Mouse (Mus musculus) CH12.LX (cell line): ENCODE data around the gene Gm32742. TPM values are rescaled to one million over a fixed set of nuclear protein-coding genes. Genes with fewer than 3 reads are reported as not detected.

ENCODE experiments used
- DNase-seq: peaks from one replicate; pipeline ENCODE4 v3.0.0-alpha.2; 2013; ENCODE audit errors: extremely low read depth
- H3K27ac ChIP-seq: 2 replicates; pipeline ENCODE4 v1.5.1; 2012; ENCODE audit warnings: low read depth, mild to moderate bottlenecking, control low read depth, moderate library complexity; ENCODE audit not compliant: insufficient read depth
- H3K27me3 ChIP-seq: replicated peaks from 2 replicates; pipeline ENCODE3; 2012; ENCODE audit warnings: inconsistent platforms
- H3K36me3 ChIP-seq, 2 experiments: replicated peaks in 1 of 2; 2 replicates each; pipeline versions ENCODE3 to v1.6.1; 2012; ENCODE audit warnings: inconsistent platforms in 1 of 2, low read length in 1 of 2, mild to moderate bottlenecking in 1 of 2, mixed read lengths in 1 of 2, moderate library complexity in 1 of 2; ENCODE audit not compliant: control insufficient read depth in 1 of 2, insufficient read depth in 1 of 2
- H3K4me1 ChIP-seq, 2 experiments: 2 replicates each; pipeline ENCODE4 v1.6.1; 2012; ENCODE audit warnings: inconsistent platforms in 1 of 2, moderate library complexity in 1 of 2; ENCODE audit not compliant: insufficient read depth in 2 of 2, control insufficient read depth in 1 of 2
- H3K4me2 ChIP-seq: 2 replicates; pipeline ENCODE4 v1.6.1; 2012; ENCODE audit warnings: low read depth, mild to moderate bottlenecking, control low read depth; ENCODE audit not compliant: poor library complexity, insufficient read depth, severe bottlenecking
- H3K4me3 ChIP-seq, 3 experiments: fragments of 150-350 bp in 1 of 3; sonication (generic) in 1 of 3; replicated peaks in 1 of 3; 2 replicates each; pipeline versions ENCODE3 to v1.5.1; 2011 to 2012; ENCODE audit warnings: low read depth in 2 of 3, low read length in 2 of 3, mild to moderate bottlenecking in 2 of 3, moderate library complexity in 2 of 3, control low read depth in 1 of 3, improper control_type of control experiment in 1 of 3, inconsistent platforms in 1 of 3, mixed read lengths in 1 of 3; ENCODE audit not compliant: poor library complexity in 1 of 3
- H3K79me2 ChIP-seq: replicated peaks from 2 replicates; pipeline ENCODE4 v1.6.1; 2012; ENCODE audit warnings: mild to moderate bottlenecking, moderate library complexity; ENCODE audit not compliant: control insufficient read depth, poor library complexity, insufficient read depth, severe bottlenecking; ENCODE audit errors: extremely low read depth
- H3K9ac ChIP-seq: 2 replicates; pipeline ENCODE4 v1.6.1; 2012; ENCODE audit warnings: low read depth, mild to moderate bottlenecking, control low read depth, moderate library complexity; ENCODE audit not compliant: insufficient read depth
- H3K9me3 ChIP-seq: replicated peaks from 2 replicates; pipeline ENCODE3; 2012; ENCODE audit warnings: low read length, inconsistent platforms, mixed read lengths
- CHD1 ChIP-seq: IDR thresholded peaks from 2 replicates; pipeline ENCODE4 v1.6.1; 2012; ENCODE audit warnings: low read depth, low read length, improper control_type of control experiment, inconsistent platforms
- CHD2 ChIP-seq: IDR thresholded peaks from 2 replicates; pipeline ENCODE4 v1.6.1; 2011; ENCODE audit warnings: low read length, improper control_type of control experiment
- ELF1 ChIP-seq: IDR thresholded peaks from 2 replicates; pipeline ENCODE4 v1.6.1; 2014; ENCODE audit warnings: low read depth, mild to moderate bottlenecking, inconsistent platforms, low read length, improper control_type of control experiment
- ETS1 ChIP-seq: conservative IDR thresholded peaks from 2 replicates; pipeline ENCODE4 v1.6.1; 2012; ENCODE audit warnings: low read depth, mild to moderate bottlenecking, inconsistent platforms, low read length, improper control_type of control experiment, moderate library complexity
- HCFC1 ChIP-seq: IDR thresholded peaks from 2 replicates; pipeline ENCODE4 v1.6.1; 2012; ENCODE audit warnings: low read depth, mild to moderate bottlenecking, inconsistent platforms, low read length, improper control_type of control experiment
- IRF4 ChIP-seq: IDR thresholded peaks from 2 replicates; pipeline ENCODE4 v1.6.1; 2014; ENCODE audit warnings: low read depth, mild to moderate bottlenecking, inconsistent platforms, low read length, improper control_type of control experiment
- MAFK ChIP-seq: IDR thresholded peaks from 2 replicates; pipeline ENCODE4 v1.6.1; 2011; ENCODE audit warnings: low read length, improper control_type of control experiment; ENCODE audit not compliant: insufficient replicate concordance
- MAZ ChIP-seq: IDR thresholded peaks from 2 replicates; pipeline ENCODE4 v1.6.1; 2012; ENCODE audit warnings: low read depth, mild to moderate bottlenecking, inconsistent platforms, low read length, improper control_type of control experiment, moderate library complexity
- MXI1 ChIP-seq: IDR thresholded peaks from 2 replicates; pipeline ENCODE4 v1.6.1; 2011; ENCODE audit warnings: mild to moderate bottlenecking, low read depth, low read length, improper control_type of control experiment
- NELFE ChIP-seq: IDR thresholded peaks from 2 replicates; pipeline ENCODE4 v1.6.1; 2011; ENCODE audit warnings: low read depth, low read length, improper control_type of control experiment
- NRF1 ChIP-seq: IDR thresholded peaks from 2 replicates; pipeline ENCODE4 v1.6.1; 2014; ENCODE audit warnings: low read depth, mild to moderate bottlenecking, inconsistent platforms, low read length, improper control_type of control experiment, moderate library complexity
- RAD21 ChIP-seq: IDR thresholded peaks from 2 replicates; pipeline ENCODE4 v1.6.1; 2011; ENCODE audit warnings: low read depth, mild to moderate bottlenecking, low read length, improper control_type of control experiment, moderate library complexity
- SIN3A ChIP-seq: IDR thresholded peaks from 2 replicates; pipeline ENCODE4 v1.6.1; 2012; ENCODE audit warnings: low read length, improper control_type of control experiment, inconsistent platforms
- TBP ChIP-seq: conservative IDR thresholded peaks from 2 replicates; pipeline ENCODE4 v1.6.1; 2011; ENCODE audit warnings: low read depth, low read length, improper control_type of control experiment
- USF1 ChIP-seq: IDR thresholded peaks from 2 replicates; pipeline ENCODE4 v1.6.1; 2014; ENCODE audit warnings: low read depth, mild to moderate bottlenecking, inconsistent platforms, low read length, improper control_type of control experiment
- ZC3H11A ChIP-seq: IDR thresholded peaks from 2 replicates; pipeline ENCODE4 v1.6.1; 2012; ENCODE audit warnings: low read depth, mild to moderate bottlenecking, inconsistent platforms, low read length, improper control_type of control experiment
- dilution Hi-C: fragments of 300-500 bp; cut with MboI; formaldehyde crosslinking; loops from 2 replicates; pipeline ENCODE4 v1.14.3; 2020; ENCODE audit warnings: low sequenced_read_pairs; ENCODE audit not compliant: extremely low pct_unique_long_range_greater_than_20kb, extremely low pct_ligation_motif_present
- in situ Hi-C: fragments of 300-500 bp; cut with MboI; formaldehyde crosslinking; loops from 3 replicates; pipeline ENCODE4 v1.14.3; 2019; ENCODE audit warnings: low sequenced_read_pairs, low pct_ligation_motif_present, low pct_unique_long_range_greater_than_20kb, mixed read lengths
- polyA plus RNA-seq: library from polyadenylated mRNA; unstranded; fragments of >175 nt; gene quantifications from 2 replicates; pipeline ENCODE4 v1.2.1, GENCODE M21; 2012; ENCODE audit warnings: low read depth; ENCODE audit not compliant: insufficient read length
- total RNA-seq, 2 experiments: library from RNA; depleted of rRNA; stranded (reverse); fragments of 300-350 nt in 1 of 2; fragments of >200 nt in 1 of 2; gene quantifications; 2 replicates each; pipeline ENCODE4 v1.2.3; 2012 to 2014

Gene Gm32742
- total and polyA plus RNA-seq, 3 experiments = 0.23 to 0.77 (median 0.42) TPM

- in situ Hi-C loops (loop anchor here (25.0 kb wide), 2 partner anchors 594 to 744 kb away; partner anchors contain the start of gene Arhgap20), dilution Hi-C loops (no loop called here)
- H3K27me3 ChIP-seq = no peaks in the 10 kb centered on the region
- H3K27ac ChIP-seq = no peak overlapping the region
- H3K4me2 ChIP-seq = no peak overlapping the region
- H3K9me3 ChIP-seq = no peaks in the 10 kb centered on the region
- no peaks in the 10 kb centered on the region for H3K79me2 ChIP-seq
- no peak overlapping the region for H3K9ac ChIP-seq
- DNase-seq = no peak
- H3K4me1 ChIP-seq = peaks cover 26 to 38% of the 10 kb centered on the region in 2 experiments
- TF ChIP-seq RAD21 = no peak
- no peak for TF ChIP-seq TBP
- no peak for TF ChIP-seq SIN3A
- no peak for TF ChIP-seq USF1
- no peak for TF ChIP-seq ELF1
- TF ChIP-seq CHD1 = no peak
- no peak for TF ChIP-seq MAZ
- no peak for TF ChIP-seq NRF1
- no peak for TF ChIP-seq NELFE
- TF ChIP-seq ETS1 = no peak
- no peak for TF ChIP-seq IRF4
- TF ChIP-seq MAFK = no peak
- TF ChIP-seq HCFC1 = no peak
- no peak for TF ChIP-seq CHD2
- TF ChIP-seq ZC3H11A = no peak
- H3K4me3 ChIP-seq = no peak overlapping the region
- H3K36me3 ChIP-seq = no peaks in the 10 kb centered on the region
These were observed 3.4 kb upstream of the Gm32742 start for GRCm38 (mm10) chr9:51168698-51169097.

- in situ Hi-C loops = loop anchor here (25.0 kb wide), 2 partner anchors 594 to 744 kb away; partner anchors contain the start of gene Arhgap20
- Histone ChIP-seq H3K27ac (no peak overlapping the region), H3K79me2 (no peaks in the 10 kb centered on the region), H3K4me3 (no peak overlapping the region), H3K36me3 (no peaks in the 10 kb centered on the region), H3K9ac (no peak overlapping the region), H3K9me3 (no peaks in the 10 kb centered on the region), H3K4me1 (peaks cover 28 to 45% of the 10 kb centered on the region in 2 experiments), H3K4me2 (no peak overlapping the region), H3K27me3 (no peaks in the 10 kb centered on the region)
- DNase-seq = no peak
- dilution Hi-C loops = no loop called here
- no peak for TF ChIP-seq CHD1
- no peak for TF ChIP-seq MXI1
These were observed 2.6 kb upstream of the Gm32742 start for GRCm38 (mm10) chr9:51167954-51168353.
